Mouse (Mus musculus) stomach, postnatal 0 days (tissue): ENCODE data around the gene Strn3. TPM values are rescaled to one million over a fixed set of nuclear protein-coding genes. Genes with fewer than 3 reads are reported as not detected.
A peak's percentile ranks its signal among the peaks of the same experiment; 100 is the strongest.

Experiments
- ATAC-seq: fragments of 200-750 bp; cut with Nextera tagmentation; 2 replicates; pipeline ENCODE4 v1.8.0; 2017; ENCODE audit not compliant: low FRiP score, low TSS enrichment
- DNase-seq: peaks from one replicate; pipeline ENCODE4 v3.0.0-alpha.2; 2016; ENCODE audit warnings: low spot score
- H3K27ac ChIP-seq: fragments of 300-500 bp; sonication (generic); replicated peaks from 2 replicates; pipeline ENCODE4 v1.5.1; 2014; ENCODE audit warnings: mild to moderate bottlenecking, control low read depth
- H3K27me3 ChIP-seq: fragments of 300-500 bp; sonication (generic); 2 replicates; pipeline ENCODE4 v1.6.1; 2014; ENCODE audit warnings: low read length; ENCODE audit not compliant: control insufficient read depth, insufficient read depth
- H3K36me3 ChIP-seq: fragments of 300-500 bp; sonication (generic); 2 replicates; pipeline ENCODE4 v1.6.1; 2014; ENCODE audit warnings: low read length, mixed read lengths; ENCODE audit not compliant: control insufficient read depth, insufficient read depth
- H3K4me1 ChIP-seq: fragments of 300-500 bp; sonication (generic); replicated peaks from 2 replicates; pipeline ENCODE4 v1.6.1; 2014; ENCODE audit warnings: antibody characterized with exemption; ENCODE audit not compliant: control insufficient read depth, insufficient read depth
- H3K4me2 ChIP-seq: fragments of 300-500 bp; sonication (generic); replicated peaks from 2 replicates; pipeline ENCODE4 v1.6.1; 2014; ENCODE audit warnings: low read depth, mild to moderate bottlenecking, control low read depth, moderate library complexity
- H3K4me3 ChIP-seq: fragments of 300-500 bp; sonication (generic); 2 replicates; pipeline ENCODE4 v1.5.1; 2014; ENCODE audit warnings: low read depth, low read length, control low read depth
- H3K9ac ChIP-seq: fragments of 300-500 bp; sonication (generic); 2 replicates; pipeline ENCODE4 v1.6.1; 2014; ENCODE audit warnings: mild to moderate bottlenecking, low read length, control low read depth, mixed read lengths
- H3K9me3 ChIP-seq: fragments of 300-500 bp; sonication (generic); 2 replicates; pipeline ENCODE4 v1.6.1; 2016; ENCODE audit warnings: low read length; ENCODE audit not compliant: control insufficient read depth
- CTCF ChIP-seq: IDR thresholded peaks from 2 replicates; pipeline ENCODE4 v1.5.1; 2016; ENCODE audit warnings: antibody characterized with exemption, low read depth, mild to moderate bottlenecking, moderate library complexity
- EP300 ChIP-seq: optimal IDR thresholded peaks from 2 replicates; pipeline ENCODE3; 2016; ENCODE audit warnings: antibody characterized with exemption
- WGBS: fragments of 180-500 bp; shearing (Covaris S2); extraction: QIAGEN DNeasy Blood & Tissue Kit; methylation state at CpG from one replicate; pipeline ENCODE4 v1.1.7; 2014; 5-methylcytosine and 5-hydroxymethylcytosine counted together
- polyA plus RNA-seq: library from polyadenylated mRNA; unstranded; fragments of >200 nt; fragmentation: Nextera tagmentation; extraction: Ambion mirVana; gene quantifications from 2 replicates; pipeline ENCODE4 v1.2.1, GENCODE M21; 2015

Gene Strn3
- polyA plus RNA-seq, 1 experiment from 2014 or later = 25.7 TPM

DNA sequence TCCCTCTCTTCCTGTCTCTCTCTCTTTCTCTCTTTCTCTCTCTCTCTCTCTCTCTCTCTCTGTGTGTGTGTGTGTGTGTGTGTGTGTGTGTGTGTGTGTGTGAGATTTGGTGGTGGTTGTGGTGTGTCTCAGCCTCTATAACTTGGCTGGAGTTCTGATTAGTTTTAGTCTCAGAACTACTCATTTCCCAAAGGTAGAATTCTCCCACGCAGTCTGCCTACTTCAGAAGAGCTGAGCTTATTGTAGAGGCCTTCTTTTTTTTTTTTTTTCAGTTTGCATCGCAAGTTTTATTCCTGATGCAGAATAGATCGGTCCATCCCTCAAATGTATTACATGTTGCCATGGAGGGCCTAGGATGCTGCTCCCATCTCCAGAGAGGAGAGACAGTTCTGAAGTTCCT lies 18.0 kb upstream of the Strn3 start:
- H3K9me3 ChIP-seq = no peaks in the 10 kb centered on the region
- H3K27ac ChIP-seq = no peak overlapping the region
- H3K4me3 ChIP-seq = no peak overlapping the region
- H3K4me1 ChIP-seq = no peaks in the 10 kb centered on the region
- DNase-seq = no peak
- ATAC-seq = no peak
- no peaks in the 10 kb centered on the region for H3K36me3 ChIP-seq
- H3K4me2 ChIP-seq = no peak overlapping the region
- H3K27me3 ChIP-seq = no peaks in the 10 kb centered on the region
- TF ChIP-seq EP300 (no peak), CTCF (no peak)
- WGBS = 71% methylated on average over 3 of the region's 3 CpGs
- H3K9ac ChIP-seq = no peak overlapping the region

DNA sequence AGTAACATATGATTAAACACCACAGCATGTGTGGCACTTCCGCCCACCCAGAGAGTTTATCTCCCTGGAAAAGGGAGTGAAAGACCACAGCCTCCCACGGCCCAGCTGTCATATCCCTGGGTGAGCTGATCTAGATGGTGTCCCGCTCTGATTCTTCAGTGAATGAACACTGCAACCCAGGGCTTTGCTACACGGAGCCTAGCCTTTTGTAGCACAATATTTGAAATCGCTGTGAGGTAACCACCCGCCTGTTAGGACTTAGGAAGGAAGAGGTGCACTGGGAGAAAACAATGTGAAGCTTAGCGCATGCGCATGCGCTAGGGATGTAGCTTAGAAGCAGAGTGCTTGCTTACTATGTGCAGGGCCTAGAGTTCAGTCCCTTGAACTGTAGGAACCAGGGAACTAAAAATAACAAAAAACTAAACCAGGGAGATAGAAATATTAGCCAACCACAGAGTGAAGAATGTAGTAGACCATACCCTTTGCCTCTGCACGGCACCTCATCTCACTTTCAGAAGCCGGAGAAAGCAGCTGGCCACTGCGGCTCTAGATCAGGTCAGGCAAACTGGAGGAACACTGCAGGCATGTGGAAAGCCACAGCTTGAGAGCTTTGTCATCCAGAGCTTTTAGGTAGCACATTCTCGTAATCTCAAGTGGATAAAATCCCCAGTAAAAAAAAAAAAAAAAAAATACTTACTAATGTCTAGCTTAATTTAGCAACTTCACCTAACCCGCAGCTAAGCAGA lies 17.4 kb upstream of the Strn3 start:
- Histone ChIP-seq H3K27me3 (no peaks in the 10 kb centered on the region), H3K9me3 (no peaks in the 10 kb centered on the region), H3K27ac (no peak overlapping the region; the same call in 1 of the 2 replicates), H3K36me3 (no peaks in the 10 kb centered on the region), H3K9ac (no peak overlapping the region), H3K4me1 (no peaks in the 10 kb centered on the region), H3K4me3 (no peak overlapping the region), H3K4me2 (no peak overlapping the region)
- ATAC-seq = no peak
- WGBS = 64% methylated on average over 14 of the region's 14 CpGs
- DNase-seq = no peak
- TF ChIP-seq EP300 (no peak), CTCF (no peak)

DNA sequence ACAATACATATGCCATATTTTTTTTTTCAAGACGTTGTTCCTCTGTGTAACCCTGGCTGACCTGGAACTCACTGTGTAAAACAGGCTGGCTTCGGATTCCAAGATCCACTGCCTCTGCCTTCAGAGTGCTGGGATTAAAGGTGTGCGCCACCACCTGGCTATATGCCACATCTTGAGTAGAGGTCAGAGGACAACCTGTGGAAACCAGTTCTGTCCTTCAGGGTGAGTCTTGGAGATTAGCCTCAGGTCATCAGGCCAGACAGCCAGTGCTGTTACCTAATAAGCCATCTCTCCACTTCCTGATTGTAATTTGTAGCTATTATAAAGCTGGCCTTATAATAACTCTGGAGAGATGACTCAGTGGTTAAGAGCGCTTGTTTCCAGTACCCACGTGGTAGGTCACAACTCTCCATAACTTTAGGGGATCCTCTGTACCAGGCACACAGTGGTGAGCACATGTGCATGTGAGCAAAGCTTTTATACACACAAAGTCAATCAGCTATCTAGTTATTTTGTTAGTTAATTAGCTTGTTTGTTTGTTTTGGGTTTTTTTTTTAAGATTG lies 15.1 kb upstream of the Strn3 start:
- H3K27me3 ChIP-seq = no peaks in the 10 kb centered on the region
- 62% methylated on average over 5 of the region's 5 CpGs for WGBS
- no peak overlapping the region for H3K27ac ChIP-seq
- H3K9me3 ChIP-seq = no peaks in the 10 kb centered on the region
- no peak overlapping the region for H3K4me3 ChIP-seq
- H3K36me3 ChIP-seq = no peaks in the 10 kb centered on the region
- peak; percentile 73 for ATAC-seq
- no peak overlapping the region for H3K9ac ChIP-seq
- H3K4me1 ChIP-seq = no peaks in the 10 kb centered on the region
- peak; percentile 36 for DNase-seq
- TF ChIP-seq EP300 (no peak), CTCF (peak; percentile 32; the same call in 1 of the 2 replicates)
- no peak overlapping the region for H3K4me2 ChIP-seq

DNA sequence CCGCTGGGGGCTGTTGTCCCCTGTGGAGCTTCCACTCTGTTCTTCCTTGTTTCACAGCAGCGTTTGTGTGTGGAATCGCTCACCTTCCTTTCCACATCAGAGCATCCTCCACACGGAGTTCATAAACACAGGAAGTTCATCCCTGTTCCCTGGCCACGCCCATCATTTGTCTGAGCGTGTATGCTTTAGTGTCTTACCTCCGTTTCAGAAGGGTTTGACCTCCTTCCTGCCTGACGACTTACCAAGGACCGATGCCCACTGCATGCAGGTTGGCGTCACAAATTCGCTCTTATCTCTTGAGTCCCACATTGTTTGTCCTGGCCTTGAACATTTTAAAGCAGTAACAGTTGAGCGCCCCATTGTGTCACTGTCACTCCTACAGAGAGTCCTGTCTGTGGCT lies 14.1 kb upstream of the Strn3 start:
- Histone ChIP-seq H3K4me2 (no peak overlapping the region), H3K4me3 (no peak overlapping the region), H3K27me3 (no peaks in the 10 kb centered on the region), H3K9me3 (no peaks in the 10 kb centered on the region), H3K36me3 (no peaks in the 10 kb centered on the region), H3K27ac (no peak overlapping the region), H3K9ac (no peak overlapping the region), H3K4me1 (no peaks in the 10 kb centered on the region)
- no peak for ATAC-seq
- no peak for DNase-seq
- TF ChIP-seq CTCF (no peak), EP300 (no peak)
- WGBS = 55% methylated on average over 12 of the region's 12 CpGs

DNA sequence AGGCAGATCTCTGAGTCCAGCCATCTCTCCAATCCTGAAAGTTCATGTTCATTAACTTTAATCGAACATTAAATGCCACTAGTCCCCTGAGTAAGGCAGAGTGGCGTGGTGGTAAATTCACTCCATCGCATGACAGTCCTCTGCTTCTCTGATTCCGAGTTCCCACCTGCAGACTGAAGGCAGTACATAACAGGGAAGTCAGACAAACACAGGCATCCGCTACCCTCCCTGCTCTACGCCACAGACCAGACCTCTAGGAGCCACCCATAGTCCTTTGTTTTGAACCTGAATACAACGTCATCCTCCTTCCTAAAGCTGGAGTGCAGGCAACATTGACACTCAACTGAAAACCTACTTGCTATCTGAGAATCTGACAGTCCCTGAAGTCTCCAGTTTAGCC lies 12.9 kb upstream of the Strn3 start:
- TF ChIP-seq EP300 (no peak), CTCF (no peak)

DNA sequence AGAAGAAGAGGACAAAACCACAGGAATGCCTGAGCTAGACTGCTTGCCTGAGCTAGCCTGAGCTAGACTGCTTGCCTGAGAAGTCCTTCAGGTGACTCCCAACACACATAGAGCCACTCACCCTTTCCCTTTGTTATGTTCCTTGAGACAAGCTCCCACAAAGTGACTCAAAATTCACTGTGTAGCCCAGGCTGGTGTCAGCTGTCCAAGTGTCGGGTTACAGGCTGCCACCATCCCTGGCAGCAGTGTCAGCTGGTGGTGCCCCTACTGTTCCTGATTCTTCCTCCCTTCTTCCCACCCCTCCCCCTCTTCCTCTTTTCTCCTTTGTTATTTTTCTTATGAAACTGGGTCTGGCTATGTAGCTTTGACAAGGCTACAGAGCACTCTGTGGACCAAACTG lies 12.2 kb upstream of the Strn3 start:
- Histone ChIP-seq H3K9me3 (no peaks in the 10 kb centered on the region), H3K27ac (no peak overlapping the region), H3K4me3 (no peak overlapping the region), H3K27me3 (no peaks in the 10 kb centered on the region), H3K9ac (no peak overlapping the region), H3K4me2 (no peak overlapping the region), H3K4me1 (no peaks in the 10 kb centered on the region), H3K36me3 (no peaks in the 10 kb centered on the region)
- TF ChIP-seq CTCF = no peak
- no peak for TF ChIP-seq EP300
- no peak for DNase-seq
- 74% methylated on average over 1 of the region's 1 CpGs for WGBS
- ATAC-seq = no peak

More for the DNA sequence above, 12.9 kb upstream of the Strn3 start:
- H3K36me3 ChIP-seq = no peaks in the 10 kb centered on the region
- no peak overlapping the region for H3K9ac ChIP-seq
- DNase-seq = no peak
- H3K4me2 ChIP-seq = no peak overlapping the region
- H3K27me3 ChIP-seq = no peaks in the 10 kb centered on the region
- H3K27ac ChIP-seq = no peak overlapping the region
- 77% methylated on average over 7 of the region's 7 CpGs for WGBS
- H3K4me1 ChIP-seq = no peaks in the 10 kb centered on the region
- H3K9me3 ChIP-seq = no peaks in the 10 kb centered on the region
- no peak overlapping the region for H3K4me3 ChIP-seq
- ATAC-seq = no peak
